Mouse (Mus musculus) heart, embryonic 11.5 days (tissue): ENCODE data around the gene Ccdc24. TPM values are rescaled to one million over a fixed set of nuclear protein-coding genes. Genes with fewer than 3 reads are reported as not detected.

Experiments
- ATAC-seq: fragments of 200-750 bp; cut with Nextera tagmentation; replicated peaks from 2 replicates; pipeline ENCODE4 v1.8.0; 2017; ENCODE audit warnings: moderate library complexity; ENCODE audit not compliant: insufficient number of reproducible peaks, low FRiP score, low TSS enrichment
- H3K27ac ChIP-seq: fragments of 300-500 bp; sonication (generic); 2 replicates; pipeline ENCODE4 v1.5.1; 2014; ENCODE audit warnings: mild to moderate bottlenecking, low read depth, low read length
- H3K27me3 ChIP-seq: fragments of 300-500 bp; sonication (generic); 2 replicates; pipeline ENCODE4 v1.6.1; 2014; ENCODE audit warnings: mild to moderate bottlenecking, low read length, mixed read lengths; ENCODE audit not compliant: control insufficient read depth, insufficient read depth
- H3K36me3 ChIP-seq: fragments of 300-500 bp; sonication (generic); 2 replicates; pipeline ENCODE4 v1.6.1; 2014; ENCODE audit warnings: mild to moderate bottlenecking, low read length, moderate library complexity, mixed read lengths; ENCODE audit not compliant: control insufficient read depth, insufficient read depth
- H3K4me1 ChIP-seq: fragments of 300-500 bp; sonication (generic); 2 replicates; pipeline ENCODE4 v1.6.1; 2014; ENCODE audit warnings: low read length; ENCODE audit not compliant: control insufficient read depth, insufficient read depth
- H3K4me2 ChIP-seq: fragments of 300-500 bp; sonication (generic); 2 replicates; pipeline ENCODE4 v1.6.1; 2014; ENCODE audit warnings: mild to moderate bottlenecking, moderate library complexity
- H3K4me3 ChIP-seq: fragments of 300-500 bp; sonication (generic); 2 replicates; pipeline ENCODE4 v1.5.1; 2014; ENCODE audit warnings: low read depth, low read length
- H3K9ac ChIP-seq: fragments of 300-500 bp; sonication (generic); 2 replicates; pipeline ENCODE4 v1.6.1; 2014; ENCODE audit warnings: mild to moderate bottlenecking, low read depth, low read length, moderate library complexity
- H3K9me3 ChIP-seq: fragments of 300-500 bp; sonication (generic); replicated peaks from 2 replicates; pipeline ENCODE4 v1.6.1; 2016; ENCODE audit warnings: low read length; ENCODE audit not compliant: control insufficient read depth
- WGBS: fragments of 180-500 bp; shearing (Covaris S2); extraction: QIAGEN DNeasy Blood & Tissue Kit; methylation state at CpG from one replicate; pipeline ENCODE4 v1.1.7; 2014; ENCODE audit not compliant: insufficient replicate concordance; 5-methylcytosine and 5-hydroxymethylcytosine counted together
- polyA plus RNA-seq: library from polyadenylated mRNA; unstranded; fragments of >200 nt; fragmentation: Nextera tagmentation; extraction: Ambion mirVana; gene quantifications from 2 replicates; pipeline ENCODE4 v1.2.1, GENCODE M21; 2014

The Ccdc24 gene
- polyA plus RNA-seq, 1 experiment from 2014 or later = 0.56 TPM

GRCm38 (mm10) chr4:117829260-117830123 lies 42.9 kb downstream of the Ccdc24 start:
- ATAC-seq = 0 out of 2 replicates have a peak, but pooled peaks have one; percentile 29
- Histone ChIP-seq H3K36me3 (no peaks in the 10 kb centered on the region), H3K27me3 (peaks cover 3% of the 10 kb centered on the region), H3K4me3 (0 out of 2 replicates have a peak overlapping the region, but pooled peaks have one; percentile 20), H3K27ac (peak overlapping the region; percentile 32; the same call in 1 of the 2 replicates), H3K4me1 (peaks cover 10% of the 10 kb centered on the region), H3K4me2 (peak overlapping the region; percentile 55), H3K9ac (peak overlapping the region; percentile 4; the same call in 1 of the 2 replicates), H3K9me3 (no peaks in the 10 kb centered on the region)
- WGBS = 9% methylated on average over 12 of the region's 12 CpGs

DNA sequence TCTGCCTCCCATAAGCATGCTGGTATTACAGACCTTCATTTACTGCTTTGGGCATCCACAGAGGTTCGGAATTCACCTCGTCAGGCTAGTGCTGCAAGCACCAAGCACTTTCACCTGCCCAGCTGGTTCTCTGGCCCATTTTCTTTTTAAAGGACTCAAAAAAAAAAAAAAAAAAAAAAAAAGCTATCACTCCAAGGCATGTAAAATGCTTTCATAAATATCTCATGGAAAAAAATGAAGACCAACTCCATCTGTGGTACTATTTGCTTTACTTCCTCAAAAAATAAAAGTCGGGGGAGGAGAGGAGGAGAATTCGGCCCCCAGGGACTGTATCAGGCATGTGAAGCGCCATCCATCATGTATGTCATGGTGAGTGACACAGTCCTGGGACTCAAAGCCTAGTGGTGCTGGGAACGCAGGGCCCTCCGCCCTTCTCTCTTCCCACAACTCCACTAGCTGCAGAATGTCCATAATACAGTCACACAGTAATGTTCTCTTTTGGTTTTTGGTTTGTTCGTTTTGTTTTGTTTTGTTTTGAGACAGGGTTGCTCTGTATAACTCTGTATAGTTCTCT lies 43.7 kb downstream of the Ccdc24 start:
- Histone ChIP-seq H3K9ac (no peak overlapping the region), H3K27ac (no peak overlapping the region), H3K4me2 (no peak overlapping the region), H3K36me3 (no peaks in the 10 kb centered on the region), H3K4me3 (no peak overlapping the region), H3K9me3 (no peaks in the 10 kb centered on the region), H3K27me3 (peaks cover 3% of the 10 kb centered on the region), H3K4me1 (peaks cover 10% of the 10 kb centered on the region)
- WGBS = 62% methylated on average over 8 of the region's 8 CpGs
- ATAC-seq = no peak

DNA sequence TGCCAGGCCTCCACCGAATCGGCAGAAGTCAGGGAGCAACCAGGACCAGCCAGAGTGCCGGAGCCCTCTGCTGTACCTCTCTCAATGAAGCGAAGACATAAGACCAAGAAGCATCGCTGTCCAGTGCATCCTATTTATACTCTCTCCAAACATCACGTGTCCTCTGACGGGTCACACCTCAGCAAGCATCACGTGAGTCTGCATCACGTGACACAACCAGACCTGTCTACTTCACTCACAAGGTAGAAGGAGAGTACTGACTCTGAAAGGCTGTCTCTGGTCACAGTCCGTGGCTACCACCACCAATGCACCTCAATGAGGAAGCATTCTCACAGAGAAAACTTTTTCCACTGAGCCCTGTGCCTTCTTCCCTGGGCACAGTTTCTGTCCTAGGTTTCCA lies 54.3 kb downstream of the Ccdc24 start:
- WGBS = 86% methylated on average over 10 of the region's 10 CpGs
- Histone ChIP-seq H3K36me3 (no peaks in the 10 kb centered on the region), H3K4me2 (no peak overlapping the region), H3K9ac (no peak overlapping the region), H3K9me3 (no peaks in the 10 kb centered on the region), H3K27ac (no peak overlapping the region), H3K27me3 (no peaks in the 10 kb centered on the region), H3K4me1 (0 out of 2 replicates have a peak, but pooled peaks cover 2% of the 10 kb centered on the region), H3K4me3 (no peak overlapping the region)
- no peak for ATAC-seq

- Histone ChIP-seq H3K36me3 (no peaks in the 10 kb centered on the region), H3K4me3 (no peak overlapping the region), H3K27ac (no peak overlapping the region), H3K9ac (no peak overlapping the region), H3K9me3 (no peaks in the 10 kb centered on the region), H3K27me3 (no peaks in the 10 kb centered on the region), H3K4me2 (no peak overlapping the region), H3K4me1 (0 out of 2 replicates have a peak, but pooled peaks cover 2% of the 10 kb centered on the region)
- no peak for ATAC-seq
- WGBS = 70% methylated on average over 5 of the region's 5 CpGs
Observed at GRCm38 (mm10) chr4:117816776-117817175, 55.6 kb downstream of the Ccdc24 start.

Other genes with a start within 250 kb of the Ccdc24 start
- gene Dmap1, start 190.3 kb downstream of the Ccdc24 start, polyA plus RNA-seq = 51.3 and 53.0 TPM in 2 replicates
- not detected in 2 replicates for gene Gm12845, start 148.1 kb downstream of the Ccdc24 start, polyA plus RNA-seq
- not detected in 2 replicates for gene Klf17, start 106.9 kb downstream of the Ccdc24 start, polyA plus RNA-seq
- 8.7 and 15.2 TPM in 2 replicates for gene Slc6a9, start 38.1 kb downstream of the Ccdc24 start, polyA plus RNA-seq
- 13.8 and 14.1 TPM in 2 replicates for gene B4galt2, start 10.9 kb upstream of the Ccdc24 start, polyA plus RNA-seq
- 194 and 197 TPM in 2 replicates for gene Atp6v0b, start 14.8 kb upstream of the Ccdc24 start, polyA plus RNA-seq
- 12.7 and 14.2 TPM in 2 replicates for gene Dph2, start 19.5 kb upstream of the Ccdc24 start, polyA plus RNA-seq
- 31.6 and 37.4 TPM in 2 replicates for gene Ipo13, start 42.4 kb upstream of the Ccdc24 start, polyA plus RNA-seq
- gene Artn, start 57.2 kb upstream of the Ccdc24 start, polyA plus RNA-seq = 0.50 and 0.80 TPM in 2 replicates